Mouse (Mus musculus): ENCODE data around the gene Ndn.

Gene Ndn

DNA sequence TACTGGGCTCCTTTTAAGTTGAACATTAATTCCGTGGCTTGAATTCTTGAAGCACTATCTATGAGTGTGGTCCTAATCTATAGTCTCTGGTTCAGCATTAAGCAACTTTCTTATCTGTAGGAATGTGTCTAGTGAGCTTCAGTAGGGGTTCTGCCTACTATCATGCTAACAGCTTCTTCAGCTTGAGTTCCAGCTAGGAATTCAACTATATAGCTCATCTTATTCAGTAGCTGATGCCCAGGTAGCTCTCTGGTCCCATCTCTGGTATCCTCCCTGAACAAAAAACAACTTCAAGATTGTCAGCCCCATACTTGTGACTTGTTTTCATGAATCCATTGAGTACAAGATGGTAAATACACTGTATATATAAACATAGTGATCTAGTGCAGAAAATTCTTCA lies at the start of gene Ndn:
Ndn (plus strand) TSS at position 301 of the 400 bp plus-strand sequence.
- DNase-seq (ENCODE audit: extremely low read depth, low read depth), result no peak

DNA sequence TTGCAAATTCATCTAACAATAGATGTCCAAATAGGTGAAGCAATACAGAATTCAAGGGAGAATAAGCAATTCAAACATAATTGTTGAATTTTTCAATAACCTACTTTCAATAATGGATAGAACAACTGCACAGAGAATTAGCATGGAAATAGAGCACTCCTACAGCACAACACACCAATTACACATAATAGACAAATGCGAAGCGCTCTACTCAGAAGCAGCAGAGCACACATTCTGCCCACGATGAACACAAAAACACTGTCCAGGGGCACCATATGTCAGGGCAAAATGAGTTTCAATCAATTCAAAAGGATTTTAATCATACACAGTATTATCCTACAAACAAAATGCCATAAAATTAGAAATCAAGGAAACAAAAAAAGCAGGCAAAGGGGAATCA lies 43.9 kb upstream of the Ndn start:
- no peak for DNase-seq (ENCODE audit: extremely low read depth, low read depth)

DNA sequence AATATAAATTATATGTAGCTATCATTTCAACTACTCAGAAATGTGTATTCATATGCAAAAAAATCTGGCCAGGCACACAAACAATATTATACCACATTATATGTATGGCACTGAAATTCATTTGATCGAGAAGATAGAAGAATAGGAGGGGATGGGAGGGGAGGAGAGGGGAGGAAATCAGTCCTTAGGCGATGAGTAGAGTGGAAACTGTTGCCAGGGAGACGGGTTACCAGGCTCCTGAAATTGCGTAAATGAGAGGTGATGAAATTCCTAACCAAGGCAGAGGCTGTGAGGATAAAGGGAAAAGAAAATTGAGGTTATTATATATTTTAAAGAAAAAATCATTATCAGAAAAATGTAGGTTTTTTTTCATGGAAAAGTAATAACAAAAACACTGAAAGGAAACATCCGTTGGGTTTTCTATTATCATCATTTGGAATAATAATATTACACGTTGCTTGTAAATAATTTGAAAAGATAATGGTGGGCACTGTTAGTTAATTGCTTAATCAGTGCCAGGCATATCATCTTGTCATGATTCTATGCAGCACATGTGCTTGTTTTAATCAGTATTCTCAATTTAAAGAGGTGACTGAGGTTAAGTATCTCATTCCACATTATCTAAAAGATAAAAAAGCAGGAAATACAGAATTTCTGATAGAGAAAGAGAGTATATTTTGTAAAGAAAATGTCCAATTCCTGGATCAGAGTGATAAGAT lies 39.3 kb upstream of the Ndn start:
- DNase-seq (ENCODE audit: extremely low read depth, low read depth), result no peak

DNA sequence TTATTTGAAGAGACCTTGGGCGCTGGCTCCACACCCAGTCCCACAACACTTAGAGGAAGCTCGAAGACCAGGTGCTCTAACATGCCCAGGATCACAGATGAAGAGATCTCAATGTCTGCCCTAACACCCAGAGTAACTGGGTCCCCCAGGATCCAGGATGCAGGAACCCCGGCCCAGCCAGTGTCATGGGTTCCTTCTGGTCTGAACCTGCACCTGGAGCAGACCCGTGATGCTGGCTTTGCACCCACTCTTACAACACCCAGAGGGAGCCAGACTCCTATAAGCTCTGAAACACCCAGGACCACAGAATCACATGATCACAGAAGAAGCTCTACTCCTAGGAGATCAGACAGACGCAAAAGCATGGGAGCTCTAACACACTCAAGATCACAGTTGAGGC lies 29.6 kb upstream of the Ndn start:
- no peak for DNase-seq (ENCODE audit: extremely low read depth, low read depth)

DNA sequence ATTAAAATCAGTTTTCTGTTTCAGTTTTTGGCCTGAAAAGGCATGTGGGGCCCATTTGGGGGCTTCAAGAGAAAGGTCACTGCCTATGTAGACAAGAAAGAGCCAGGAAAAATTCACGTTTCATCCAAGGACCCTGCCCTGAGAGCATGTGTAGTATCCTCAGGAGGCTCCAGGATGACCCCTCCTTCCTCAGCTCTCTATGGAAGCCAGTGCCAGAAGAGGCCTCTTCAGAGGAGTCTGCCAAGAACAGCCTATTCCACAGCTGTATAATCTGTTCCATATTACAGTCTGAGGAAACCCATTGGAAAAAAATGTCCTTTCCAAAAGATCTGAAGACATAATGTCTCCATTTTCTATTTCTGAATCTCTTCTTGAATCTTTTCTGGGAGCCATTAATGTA lies 958 bp upstream of the Ndn start:
- no peak for DNase-seq (ENCODE audit: extremely low read depth, low read depth)

DNA sequence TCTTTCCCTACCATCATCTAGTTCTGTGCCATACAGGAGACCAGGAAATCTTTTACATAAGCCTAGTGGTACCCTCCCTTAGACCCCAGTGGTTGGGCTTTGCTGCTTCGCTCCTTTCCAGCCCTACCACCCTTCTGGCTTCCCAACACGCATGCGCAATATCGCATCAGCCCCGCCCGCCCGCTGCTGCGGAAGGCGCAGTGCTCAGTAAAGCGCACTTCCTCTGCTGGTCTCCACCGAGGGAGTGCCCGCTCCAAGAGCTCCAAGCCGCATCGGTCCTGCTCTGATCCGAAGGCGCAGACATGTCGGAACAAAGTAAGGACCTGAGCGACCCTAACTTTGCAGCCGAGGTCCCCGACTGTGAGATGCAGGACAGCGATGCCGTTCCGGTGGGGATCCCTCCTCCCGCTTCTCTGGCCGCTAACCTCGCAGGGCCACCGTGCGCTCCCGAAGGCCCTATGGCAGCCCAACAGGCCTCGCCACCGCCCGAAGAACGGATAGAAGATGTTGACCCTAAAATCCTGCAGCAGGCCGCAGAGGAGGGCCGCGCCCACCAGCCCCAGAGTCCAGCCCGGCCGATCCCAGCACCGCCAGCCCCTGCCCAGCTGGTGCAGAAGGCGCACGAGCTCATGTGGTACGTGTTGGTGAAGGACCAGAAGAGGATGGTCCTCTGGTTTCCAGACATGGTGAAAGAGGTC lies 1.9 kb downstream of the Ndn start:
- DNase-seq (ENCODE audit: extremely low read depth, low read depth), result no peak

DNA sequence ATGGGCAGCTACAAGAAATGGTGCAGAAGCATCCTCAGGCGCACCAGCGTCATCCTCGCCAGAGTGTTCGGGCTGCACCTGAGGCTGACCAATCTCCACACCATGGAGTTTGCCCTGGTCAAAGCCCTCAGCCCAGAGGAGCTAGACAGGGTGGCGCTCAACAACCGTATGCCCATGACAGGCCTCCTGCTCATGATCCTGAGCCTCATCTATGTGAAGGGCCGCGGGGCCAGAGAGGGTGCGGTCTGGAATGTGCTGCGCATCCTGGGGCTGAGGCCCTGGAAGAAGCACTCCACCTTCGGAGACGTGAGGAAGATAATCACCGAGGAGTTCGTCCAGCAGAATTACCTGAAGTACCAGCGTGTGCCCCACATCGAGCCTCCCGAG lies 2.4 kb downstream of the Ndn start:
- no peak for DNase-seq (ENCODE audit: extremely low read depth, low read depth)

DNA sequence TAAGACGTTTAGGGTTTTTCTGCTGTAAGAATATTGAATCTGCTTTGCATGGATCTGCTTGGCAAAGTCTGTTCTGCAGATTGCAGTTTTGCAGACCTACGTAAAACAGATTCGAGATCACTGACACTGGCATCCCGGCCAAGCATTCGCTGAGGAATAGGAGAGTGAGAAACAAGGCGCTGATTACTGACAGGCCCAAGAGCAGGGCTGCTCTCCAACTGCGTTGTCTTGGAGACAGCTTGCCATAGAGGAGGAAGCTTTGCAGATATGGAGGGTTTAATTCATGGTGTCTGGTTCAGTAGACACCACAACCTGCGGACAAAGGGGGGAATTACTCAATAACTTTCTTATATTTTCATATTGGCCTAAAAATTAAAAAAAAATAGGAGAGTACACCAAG lies 4.9 kb downstream of the Ndn start:
- DNase-seq (ENCODE audit: extremely low read depth, low read depth), result no peak

DNA sequence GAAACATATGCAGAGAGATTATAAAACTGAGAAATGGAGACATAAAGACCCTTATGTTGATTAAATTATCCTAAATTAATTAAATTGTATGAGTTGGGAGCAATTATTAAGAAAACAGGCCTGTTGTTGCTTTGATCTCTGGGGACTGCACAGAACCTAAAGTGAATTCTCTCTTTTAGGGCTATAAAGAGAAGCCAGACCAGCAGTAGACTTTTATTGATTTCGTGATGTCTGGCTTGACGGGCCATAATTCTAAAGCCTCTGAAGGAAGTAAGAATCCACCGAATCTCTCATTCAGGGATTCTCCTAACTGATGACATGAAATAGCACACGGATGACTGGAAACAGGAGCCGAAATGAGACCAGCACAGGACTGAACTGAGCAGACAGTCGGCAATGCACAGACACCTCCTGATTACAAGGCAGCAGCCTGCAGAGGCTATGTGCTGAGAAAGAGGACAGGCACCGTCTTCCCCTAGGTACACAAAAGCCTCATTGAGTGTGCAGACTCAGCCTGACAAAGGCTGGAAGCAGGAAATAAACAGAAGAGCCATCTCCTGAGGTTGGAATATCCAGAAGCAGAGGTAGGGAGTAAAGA lies 18.8 kb downstream of the Ndn start:
- no peak for DNase-seq (ENCODE audit: extremely low read depth, low read depth)

DNA sequence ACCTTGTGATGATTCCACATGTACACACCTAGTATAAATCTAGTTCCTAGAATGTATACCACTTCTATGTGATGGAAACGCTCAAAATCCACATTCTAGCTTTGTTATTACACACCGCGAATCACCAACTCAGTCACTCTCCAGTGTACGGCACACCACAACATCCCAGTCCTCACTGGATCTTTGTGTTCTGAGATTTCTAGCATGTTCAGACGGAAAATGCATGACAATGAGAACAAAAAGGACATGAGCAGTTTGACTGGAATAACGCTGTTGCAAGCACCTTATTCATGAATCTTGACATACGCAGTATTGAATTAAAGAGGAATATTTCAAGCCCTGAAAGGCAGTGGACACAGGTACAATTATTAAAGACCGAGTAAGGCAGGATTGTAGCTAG lies 20.4 kb downstream of the Ndn start:
- DNase-seq (ENCODE audit: extremely low read depth, low read depth), result no peak

DNA sequence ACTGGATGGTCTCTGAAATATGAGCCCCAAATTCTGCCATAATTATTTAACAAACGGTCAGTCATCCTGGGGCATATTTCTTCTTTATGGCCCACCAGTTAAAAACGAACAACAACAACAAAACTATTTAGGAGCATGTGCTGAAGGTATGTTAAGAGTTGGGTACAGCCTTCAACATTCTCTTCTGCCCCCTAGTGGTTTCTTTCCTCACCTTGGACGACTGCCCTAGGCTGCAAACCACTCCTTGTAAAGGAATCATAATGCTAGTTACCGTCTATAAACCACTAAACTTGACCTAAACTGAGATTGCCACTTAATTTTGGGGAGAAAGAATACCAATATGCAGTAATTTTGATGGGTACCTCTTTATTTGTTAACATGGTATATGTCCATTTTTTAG lies 29.3 kb downstream of the Ndn start:
- no peak for DNase-seq (ENCODE audit: extremely low read depth, low read depth)

DNA sequence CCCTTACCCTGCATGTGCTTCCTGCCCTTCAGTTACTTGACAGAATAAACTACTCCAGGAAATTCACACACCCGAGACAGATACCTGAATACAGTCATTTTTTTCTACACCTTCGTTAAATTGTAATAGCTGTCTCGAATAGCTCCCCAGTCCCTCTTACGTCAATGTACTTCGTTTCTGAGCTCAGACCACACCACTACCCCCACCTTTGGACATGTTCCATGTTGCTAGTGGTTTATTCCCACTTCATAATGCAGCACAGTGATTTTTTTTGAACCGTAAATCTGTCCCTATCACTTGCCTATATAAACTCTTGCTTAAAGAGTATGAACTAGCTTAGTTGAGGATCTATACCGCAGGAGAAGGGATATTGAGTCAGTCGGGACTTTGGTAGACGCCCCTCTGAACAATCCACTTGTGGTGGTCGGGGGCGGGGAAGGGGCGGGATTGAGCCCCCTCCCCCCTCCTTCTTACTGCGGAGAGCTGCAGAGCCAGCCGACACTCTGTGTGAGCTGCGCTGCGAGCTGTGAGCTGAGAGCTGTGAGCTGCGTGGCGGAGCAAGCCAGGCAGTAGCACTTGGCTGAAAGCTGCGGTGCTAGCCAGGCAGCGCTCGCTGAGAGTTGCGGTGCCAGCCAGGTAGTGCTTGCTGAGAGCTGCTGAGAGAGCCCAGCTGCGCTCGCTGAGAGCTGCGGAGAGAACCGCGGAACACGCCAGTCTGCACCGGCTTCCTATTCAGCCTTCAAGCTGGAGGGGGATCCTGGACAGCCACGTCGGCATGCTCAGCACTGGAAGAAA lies 30.3 kb downstream of the Ndn start, which contains the start of gene Magel2:
Magel2 (plus strand) TSS at position 501 of the 795 bp plus-strand sequence.
- no peak for DNase-seq (ENCODE audit: extremely low read depth, low read depth)

DNA sequence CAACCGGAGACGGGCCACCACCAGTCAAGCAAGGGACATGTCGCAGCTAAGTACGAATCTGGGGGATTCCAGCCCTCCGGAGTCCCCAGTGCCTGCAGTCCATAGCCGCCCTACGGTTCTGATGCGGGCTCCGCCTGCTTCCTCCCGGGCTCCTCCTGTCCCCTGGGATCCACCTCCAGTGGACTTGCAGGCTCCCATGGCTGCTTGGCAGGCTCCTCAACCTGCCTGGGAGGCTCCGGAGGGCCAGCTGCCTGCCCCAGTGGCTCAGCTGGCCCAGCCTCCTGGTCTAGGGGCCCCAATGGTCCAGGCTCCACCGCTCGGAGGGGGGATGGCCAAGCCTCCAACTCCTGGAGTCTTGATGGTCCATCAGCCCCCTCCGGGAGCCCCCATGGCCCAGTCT lies 30.9 kb downstream of the Ndn start:
- no peak for DNase-seq (ENCODE audit: extremely low read depth, low read depth)

DNA sequence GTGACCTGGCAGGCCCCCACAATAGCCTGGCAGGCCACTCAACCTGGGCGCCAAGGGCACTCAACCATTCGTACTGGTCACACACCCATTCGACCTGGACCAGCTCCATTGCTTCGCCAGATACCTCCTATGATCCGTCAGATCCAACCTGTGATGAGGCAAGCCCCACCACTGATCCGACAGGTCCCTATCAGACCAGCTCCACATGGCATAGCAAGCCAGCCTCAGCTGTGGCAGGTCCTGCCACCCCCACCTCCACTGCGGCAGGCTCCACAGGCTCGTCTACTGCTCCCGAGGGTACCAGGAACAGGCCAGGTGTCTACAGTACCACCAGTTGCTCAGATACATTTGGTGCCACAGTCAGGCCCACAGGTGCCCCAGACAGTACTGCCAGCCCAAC lies 32.2 kb downstream of the Ndn start:
- no peak for DNase-seq (ENCODE audit: extremely low read depth, low read depth)

DNA sequence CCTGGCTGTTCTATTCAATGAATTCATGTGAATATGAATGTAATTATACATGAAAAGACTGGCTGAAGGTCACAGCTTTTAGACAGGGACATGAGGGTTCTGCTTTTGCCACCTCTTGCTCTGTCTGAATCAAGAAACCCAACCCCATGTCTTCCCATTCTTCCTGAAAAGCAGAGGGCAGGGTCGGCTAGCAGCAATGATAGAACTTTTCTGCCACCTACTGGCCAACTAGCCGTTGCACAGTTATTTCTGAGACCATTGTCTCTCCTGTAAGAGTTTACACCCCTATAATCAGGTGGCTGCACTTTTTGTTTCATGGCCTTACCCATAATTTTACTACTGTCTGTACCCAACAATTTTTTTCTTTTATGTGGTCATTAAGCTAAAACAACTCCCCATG lies 36.0 kb downstream of the Ndn start:
- DNase-seq (ENCODE audit: extremely low read depth, low read depth), result no peak

DNA sequence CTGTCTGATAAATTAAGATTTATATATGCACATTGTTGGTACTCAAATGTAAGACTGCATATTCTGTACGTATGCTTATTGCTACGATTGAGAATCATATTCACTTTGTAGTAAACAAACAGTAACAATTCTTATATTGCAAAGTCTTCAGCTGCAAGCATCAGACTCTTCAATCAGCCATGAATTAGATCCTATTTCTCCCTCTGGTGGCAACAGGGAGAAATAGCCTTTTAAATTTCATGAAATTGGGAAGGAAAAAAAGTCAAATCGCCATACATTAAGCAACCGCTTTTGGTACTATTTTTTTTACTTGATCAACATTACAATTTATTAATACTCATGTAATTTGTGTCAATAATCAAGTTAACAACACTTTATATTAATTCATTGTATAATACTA lies 41.9 kb downstream of the Ndn start:
- DNase-seq (ENCODE audit: extremely low read depth, low read depth), result no peak

DNA sequence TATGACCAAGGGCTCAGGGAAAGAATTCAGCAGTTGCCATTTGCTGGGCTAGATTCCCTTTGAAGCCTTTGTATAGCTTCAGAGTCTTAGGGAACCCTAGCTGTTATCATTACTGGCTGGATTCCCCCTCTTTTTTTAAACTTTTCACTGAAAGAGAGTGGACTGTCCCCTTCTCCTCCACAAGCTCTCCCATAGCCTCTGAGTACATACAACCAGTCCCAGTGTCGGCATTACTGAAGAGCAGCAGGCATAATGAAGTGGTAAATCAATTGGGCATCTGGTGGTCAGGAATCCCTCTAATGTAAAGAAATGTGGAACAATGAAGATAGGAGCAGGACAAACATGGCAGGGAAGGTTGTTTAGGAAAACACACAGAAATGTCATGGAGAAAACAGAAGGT lies 45.8 kb downstream of the Ndn start:
- DNase-seq (ENCODE audit: extremely low read depth, low read depth), result no peak

Data from MEL-GATA-1-ER (cell line).